Mouse (Mus musculus) neural tube, embryonic 15.5 days (tissue): ENCODE measurements around the gene Babam2. TPM values are rescaled to one million over a fixed set of nuclear protein-coding genes. Genes with fewer than 3 reads are reported as not detected.

Experiments used
- ATAC-seq: fragments of 200-750 bp; cut with Nextera tagmentation; 2 replicates; pipeline ENCODE4 v1.8.0; 2017; ENCODE audit warnings: mild to moderate bottlenecking, moderate TSS enrichment, moderate library complexity; ENCODE audit not compliant: low FRiP score
- H3K27ac ChIP-seq: fragments of 300-500 bp; sonication (generic); replicated peaks from 2 replicates; pipeline ENCODE4 v1.5.1; 2015; ENCODE audit warnings: mild to moderate bottlenecking, inconsistent platforms
- H3K27me3 ChIP-seq: fragments of 300-500 bp; sonication (generic); replicated peaks from 2 replicates; pipeline ENCODE4 v1.6.1; 2015; ENCODE audit warnings: inconsistent platforms
- H3K36me3 ChIP-seq: fragments of 300-500 bp; sonication (generic); 2 replicates; pipeline ENCODE4 v1.6.1; 2015; ENCODE audit warnings: inconsistent platforms
- H3K4me1 ChIP-seq: fragments of 300-500 bp; sonication (generic); 2 replicates; pipeline ENCODE4 v1.6.1; 2015; ENCODE audit warnings: inconsistent platforms
- H3K4me2 ChIP-seq: fragments of 300-500 bp; sonication (generic); 2 replicates; pipeline ENCODE4 v1.6.1; 2015; ENCODE audit warnings: inconsistent platforms, mild to moderate bottlenecking, moderate library complexity
- H3K4me3 ChIP-seq: fragments of 300-500 bp; sonication (generic); replicated peaks from 2 replicates; pipeline ENCODE4 v1.5.1; 2015; ENCODE audit warnings: mild to moderate bottlenecking, inconsistent platforms
- H3K9ac ChIP-seq: fragments of 300-500 bp; sonication (generic); replicated peaks from 2 replicates; pipeline ENCODE4 v1.6.1; 2015; ENCODE audit warnings: mild to moderate bottlenecking, inconsistent platforms
- H3K9me3 ChIP-seq: fragments of 300-500 bp; sonication (generic); replicated peaks from 2 replicates; pipeline ENCODE4 v1.6.1; 2016; ENCODE audit warnings: inconsistent platforms
- WGBS: fragments of 180-500 bp; shearing (Covaris S2); methylation state at CpG from one replicate; pipeline ENCODE4 v1.1.7; 2015; ENCODE audit warnings: mixed read lengths; 5-methylcytosine and 5-hydroxymethylcytosine counted together
- polyA plus RNA-seq: library from polyadenylated mRNA; unstranded; fragments of >200 nt; fragmentation: Nextera tagmentation; extraction: Ambion mirVana; gene quantifications from 2 replicates; pipeline ENCODE4 v1.2.1, GENCODE M21; 2015

The Babam2 gene
- polyA plus RNA-seq, result 54.8 and 61.8 TPM in 2 replicates

DNA sequence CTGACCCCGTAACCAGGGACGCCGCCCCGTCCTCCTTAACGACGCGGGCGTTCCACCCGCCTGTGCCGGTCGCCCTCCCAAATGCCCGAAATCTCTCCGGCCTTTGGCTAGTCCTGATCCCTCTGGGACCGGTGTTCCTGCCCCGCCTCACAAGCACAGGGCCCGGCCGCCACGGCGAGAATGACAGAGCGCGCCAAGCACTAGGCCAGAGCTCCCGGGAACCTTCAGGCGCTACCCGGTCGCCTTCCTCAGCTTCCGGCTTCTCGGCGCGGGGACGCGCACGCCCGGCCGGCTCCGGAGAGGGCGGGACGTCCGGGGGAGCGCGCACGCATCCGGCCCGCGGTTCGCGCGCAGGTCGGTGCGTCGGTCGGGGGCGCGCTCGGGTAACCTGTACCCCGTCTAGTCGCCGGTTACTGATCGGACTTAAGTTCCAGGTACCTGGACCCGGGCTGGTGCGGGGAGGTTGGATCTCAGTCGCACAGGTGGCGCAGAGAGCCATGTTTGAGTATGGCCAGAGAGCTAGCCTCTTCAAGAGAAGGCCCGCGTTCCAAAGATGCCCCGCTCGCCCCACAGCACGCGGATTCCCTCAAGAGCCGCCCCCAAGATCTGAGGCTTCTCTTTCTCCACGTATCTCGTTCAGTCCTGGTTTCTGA, at the start of gene Babam2:
Gene Babam2, plus strand, starts transcription at position 41 of the 653 bp plus-strand sequence.
- WGBS, result under 1% methylated on average over 71 of the region's 71 CpGs
- Histone ChIP-seq H3K4me2 (peak within 1 kb of the TSS; percentile 68), H3K36me3 (no peaks in the 10 kb centered on the region), H3K4me3 (peak within 1 kb of the TSS; percentile 89), H3K27ac (peak within 1 kb of the TSS; percentile 96), H3K9me3 (no peaks in the 10 kb centered on the region), H3K4me1 (peaks cover 14% of the 10 kb centered on the region), H3K27me3 (no peaks in the 10 kb centered on the region), H3K9ac (peak within 1 kb of the TSS; percentile 92)
- ATAC-seq, result peak; percentile 96

DNA sequence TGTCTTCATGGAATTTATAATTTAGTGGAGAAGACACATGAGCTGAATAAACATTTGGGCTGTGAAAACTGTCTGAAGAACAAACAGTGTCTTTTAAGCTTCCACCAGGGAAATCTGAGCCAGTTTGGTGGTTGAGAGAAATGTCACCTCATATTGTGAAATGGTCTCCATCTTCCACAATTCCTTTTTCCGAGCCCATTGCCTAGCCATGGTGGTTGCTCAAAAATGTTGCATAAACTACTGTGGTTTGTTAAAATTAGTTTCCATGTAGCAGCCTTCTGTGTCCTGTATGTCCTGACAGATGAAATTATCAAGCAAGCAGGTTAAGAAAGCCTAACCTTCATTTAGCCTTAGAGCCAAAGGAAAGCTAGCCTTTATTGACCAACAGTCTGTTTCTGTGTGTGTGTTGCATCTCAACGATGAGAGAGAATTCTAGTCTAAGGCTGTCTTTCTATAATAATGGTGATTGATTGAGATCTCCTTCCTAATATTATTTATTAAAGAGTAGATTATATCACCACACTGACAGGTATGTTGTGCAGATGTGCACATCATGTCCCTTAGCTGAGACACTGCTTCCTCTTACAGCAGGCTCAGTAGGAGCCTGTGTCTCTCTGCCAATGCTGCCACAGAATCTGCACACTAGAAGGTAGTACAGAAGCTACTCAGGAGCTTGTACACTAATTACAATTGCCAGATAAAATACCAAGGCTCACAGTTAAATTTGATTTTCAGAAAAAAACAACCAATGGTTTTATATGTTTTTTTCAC, 46.8 kb upstream of the Babam2 start:
- Histone ChIP-seq H3K9ac (no peak overlapping the region), H3K27ac (no peak overlapping the region), H3K27me3 (no peaks in the 10 kb centered on the region), H3K36me3 (0 out of 2 replicates have a peak, but pooled peaks cover 4% of the 10 kb centered on the region), H3K4me2 (no peak overlapping the region), H3K4me1 (no peaks in the 10 kb centered on the region), H3K4me3 (no peak overlapping the region), H3K9me3 (no peaks in the 10 kb centered on the region)
- ATAC-seq, result no peak
- WGBS, result 95% methylated on average over 2 of the region's 2 CpGs

DNA sequence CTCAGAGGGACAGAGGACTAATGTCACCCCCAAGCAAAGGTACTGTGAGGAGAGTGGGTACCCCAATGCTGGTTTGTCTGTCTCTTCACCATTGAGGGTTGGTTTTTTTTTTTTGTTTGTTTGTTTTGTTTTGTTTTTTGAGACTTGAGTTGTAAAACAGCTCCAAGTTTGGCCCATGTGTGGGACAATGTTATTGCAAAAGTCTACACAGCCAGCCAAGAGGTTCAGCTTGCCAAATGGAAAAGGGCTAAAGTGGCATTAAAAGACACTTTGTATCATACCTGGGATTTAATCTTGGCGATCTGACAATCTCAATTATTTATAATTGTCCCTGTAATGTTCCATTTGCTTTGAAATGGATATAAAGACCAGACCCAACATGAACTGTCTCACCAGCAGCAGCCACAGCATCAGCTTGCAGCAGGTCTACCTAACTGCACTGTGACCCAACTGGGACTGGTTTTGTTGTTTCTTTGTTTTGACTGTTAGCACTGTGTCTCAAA, 41.7 kb upstream of the Babam2 start:
- Histone ChIP-seq H3K9ac (no peak overlapping the region), H3K4me3 (no peak overlapping the region), H3K27me3 (no peaks in the 10 kb centered on the region), H3K27ac (no peak overlapping the region), H3K9me3 (no peaks in the 10 kb centered on the region), H3K4me2 (no peak overlapping the region), H3K4me1 (no peaks in the 10 kb centered on the region), H3K36me3 (0 out of 2 replicates have a peak, but pooled peaks cover 4% of the 10 kb centered on the region)
- no peak for ATAC-seq
- 96% methylated on average over 1 of the region's 1 CpGs for WGBS

DNA sequence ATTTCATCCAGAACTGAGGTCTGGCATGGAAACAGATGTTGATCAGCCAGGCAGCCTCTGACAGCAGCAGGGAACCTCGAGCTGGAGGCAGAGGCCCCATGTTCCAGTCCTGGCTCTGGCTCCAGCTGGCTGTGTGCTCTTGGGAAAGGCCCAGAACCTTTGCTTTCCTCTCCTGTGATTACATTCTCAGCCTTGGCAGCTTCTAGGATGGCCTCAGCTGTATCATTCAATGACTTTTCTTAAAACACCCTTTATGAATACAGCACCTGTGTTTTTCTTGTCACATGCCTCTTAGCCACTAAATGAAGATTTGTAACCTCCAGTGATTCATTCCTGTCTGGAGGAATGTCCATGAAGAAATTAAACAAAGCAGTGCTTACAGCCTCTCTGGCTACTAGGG, 31.3 kb upstream of the Babam2 start:
- H3K9ac ChIP-seq, result no peak overlapping the region
- no peaks in the 10 kb centered on the region for H3K27me3 ChIP-seq
- H3K9me3 ChIP-seq, result no peaks in the 10 kb centered on the region
- H3K4me2 ChIP-seq, result no peak overlapping the region
- ATAC-seq, result no peak
- H3K4me1 ChIP-seq, result no peaks in the 10 kb centered on the region
- H3K27ac ChIP-seq, result no peak overlapping the region
- WGBS, result 26% methylated on average over 1 of the region's 1 CpGs
- H3K4me3 ChIP-seq, result no peak overlapping the region
- H3K36me3 ChIP-seq, result no peaks in the 10 kb centered on the region

DNA sequence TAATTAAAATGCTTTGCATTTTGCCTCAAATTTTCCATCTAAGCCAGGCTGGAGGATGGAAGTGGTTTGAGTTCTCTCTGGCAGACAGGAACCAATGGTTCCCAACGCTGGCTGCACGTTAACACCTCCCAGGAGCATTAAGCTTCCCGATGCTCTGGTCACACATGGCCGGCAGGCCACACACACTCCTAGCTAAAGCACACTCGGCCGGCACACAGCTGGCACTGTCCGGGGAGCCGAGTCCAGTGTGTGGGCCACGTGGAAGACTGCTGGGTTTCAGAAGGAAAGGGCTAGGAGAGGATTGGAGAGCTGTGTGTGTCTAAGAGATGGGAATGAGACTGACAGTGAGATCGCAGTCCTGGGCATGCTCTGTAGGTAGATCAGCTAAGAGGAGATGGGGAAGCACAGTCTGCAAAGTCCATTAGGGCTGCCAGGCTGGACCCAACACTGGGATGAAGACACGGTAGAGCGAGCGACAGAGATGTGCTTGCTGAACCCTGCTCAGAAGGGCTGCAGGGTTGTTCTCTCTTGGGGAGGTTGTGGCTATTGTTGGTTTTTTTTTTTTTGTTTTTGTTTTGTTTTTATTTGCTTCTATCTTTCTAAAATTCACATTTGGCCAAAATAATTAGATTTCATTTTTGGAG, 29.0 kb upstream of the Babam2 start:
- no peak for ATAC-seq
- H3K9ac ChIP-seq, result no peak overlapping the region
- H3K27ac ChIP-seq, result no peak overlapping the region
- H3K9me3 ChIP-seq, result no peaks in the 10 kb centered on the region
- H3K27me3 ChIP-seq, result no peaks in the 10 kb centered on the region
- no peak overlapping the region for H3K4me3 ChIP-seq
- H3K4me2 ChIP-seq, result no peak overlapping the region
- WGBS, result 79% methylated on average over 13 of the region's 13 CpGs
- H3K4me1 ChIP-seq, result no peaks in the 10 kb centered on the region
- no peaks in the 10 kb centered on the region for H3K36me3 ChIP-seq

DNA sequence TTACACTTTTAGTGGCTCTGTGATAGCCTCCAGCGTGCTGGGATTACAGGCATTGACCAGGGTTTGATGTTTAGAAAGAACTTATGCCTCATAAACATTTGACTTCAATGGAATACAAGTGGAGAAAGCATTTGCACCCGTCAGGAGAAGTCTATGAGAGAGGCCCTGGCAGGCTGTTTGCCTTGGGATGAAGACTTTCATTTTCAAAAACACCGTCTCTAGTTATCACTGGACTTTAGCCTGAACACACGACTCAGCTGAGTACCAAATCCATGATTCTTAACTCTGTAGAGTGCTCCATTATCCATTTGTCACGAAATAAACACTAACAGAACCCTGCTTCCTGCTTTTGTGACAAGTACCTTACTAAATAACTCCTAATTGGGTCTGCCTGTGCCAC, 27.5 kb upstream of the Babam2 start:
- Histone ChIP-seq H3K27me3 (no peaks in the 10 kb centered on the region), H3K9ac (no peak overlapping the region), H3K4me3 (no peak overlapping the region), H3K36me3 (no peaks in the 10 kb centered on the region), H3K9me3 (no peaks in the 10 kb centered on the region), H3K4me2 (no peak overlapping the region), H3K27ac (no peak overlapping the region), H3K4me1 (no peaks in the 10 kb centered on the region)
- ATAC-seq, result no peak
- 76% methylated on average over 5 of the region's 5 CpGs for WGBS

DNA sequence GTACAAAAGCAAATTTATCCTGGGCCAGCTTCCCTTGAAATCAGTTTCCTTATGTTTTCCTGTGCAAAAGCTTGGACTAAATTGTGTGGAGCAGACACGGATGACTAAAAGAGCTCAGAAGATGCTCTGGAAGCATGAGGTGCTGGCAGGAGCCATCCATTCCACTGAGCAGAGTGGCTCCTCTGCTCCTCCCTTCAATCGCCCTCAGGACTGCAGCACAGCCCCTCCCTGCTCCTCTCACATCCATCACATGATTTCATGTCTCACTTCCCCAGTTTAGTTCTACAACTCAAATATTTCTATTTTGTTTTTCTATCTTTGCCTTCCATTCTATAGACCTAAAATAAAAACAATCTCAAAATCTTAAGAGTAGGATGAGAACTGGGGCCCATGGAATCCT, 26.3 kb upstream of the Babam2 start:
- Histone ChIP-seq H3K27me3 (no peaks in the 10 kb centered on the region), H3K36me3 (no peaks in the 10 kb centered on the region), H3K4me3 (no peak overlapping the region), H3K4me2 (no peak overlapping the region), H3K9me3 (no peaks in the 10 kb centered on the region), H3K4me1 (no peaks in the 10 kb centered on the region), H3K9ac (no peak overlapping the region), H3K27ac (no peak overlapping the region)
- whole genome bisulfite sequencing, result 64% methylated on average over 2 of the region's 2 CpGs
- ATAC-seq, result no peak

DNA sequence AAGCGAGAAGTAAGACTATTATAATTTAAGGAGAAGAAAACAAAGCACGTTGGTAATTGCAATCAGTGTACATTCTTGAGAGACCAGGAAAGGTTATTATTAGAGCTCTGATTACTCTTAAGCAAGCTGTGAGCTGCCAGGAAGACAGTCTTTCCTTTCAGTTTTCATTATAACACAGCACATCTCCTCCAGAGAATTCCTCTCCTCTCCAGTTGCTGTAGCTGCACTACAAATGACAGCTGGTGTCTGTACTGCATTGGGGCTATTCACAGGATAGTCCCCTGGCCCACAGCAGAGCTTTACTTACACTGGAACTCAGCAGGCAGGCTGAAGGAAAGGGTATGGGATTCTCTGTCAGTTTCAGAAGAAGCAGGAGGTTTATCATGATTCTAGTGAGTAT, 24.1 kb upstream of the Babam2 start:
- no peak overlapping the region for H3K9ac ChIP-seq
- no peak overlapping the region for H3K27ac ChIP-seq
- H3K9me3 ChIP-seq, result no peaks in the 10 kb centered on the region
- WGBS, result 79% methylated on average over 2 of the region's 2 CpGs
- H3K4me2 ChIP-seq, result no peak overlapping the region
- no peaks in the 10 kb centered on the region for H3K4me1 ChIP-seq
- no peak overlapping the region for H3K4me3 ChIP-seq
- ATAC-seq, result no peak
- no peaks in the 10 kb centered on the region for H3K36me3 ChIP-seq
- no peaks in the 10 kb centered on the region for H3K27me3 ChIP-seq

DNA sequence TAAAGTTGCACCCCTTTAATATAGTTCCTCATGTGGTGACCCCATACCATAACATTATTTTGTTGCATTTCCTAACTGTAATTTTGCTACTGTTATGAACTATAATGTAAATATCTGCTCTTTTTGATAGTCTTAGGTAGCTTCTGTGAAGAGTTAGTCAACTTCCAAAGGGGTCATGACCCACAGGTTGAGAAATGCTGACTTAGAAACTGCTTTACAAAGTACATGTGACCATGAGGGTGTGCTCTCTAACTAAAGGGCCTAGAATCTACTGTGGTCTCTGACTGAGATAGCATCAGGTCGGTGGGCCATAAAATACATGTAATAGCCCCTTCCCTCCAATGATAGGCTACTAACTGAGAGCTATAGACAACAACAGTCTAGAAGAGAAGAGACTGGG, 19.5 kb upstream of the Babam2 start:
- H3K9ac ChIP-seq, result no peak overlapping the region
- ATAC-seq, result no peak
- no peaks in the 10 kb centered on the region for H3K36me3 ChIP-seq
- H3K4me3 ChIP-seq, result no peak overlapping the region
- no peaks in the 10 kb centered on the region for H3K27me3 ChIP-seq
- no peaks in the 10 kb centered on the region for H3K9me3 ChIP-seq
- WGBS, result 25% methylated on average over 1 of the region's 1 CpGs
- H3K4me2 ChIP-seq, result no peak overlapping the region
- H3K27ac ChIP-seq, result no peak overlapping the region
- no peaks in the 10 kb centered on the region for H3K4me1 ChIP-seq

DNA sequence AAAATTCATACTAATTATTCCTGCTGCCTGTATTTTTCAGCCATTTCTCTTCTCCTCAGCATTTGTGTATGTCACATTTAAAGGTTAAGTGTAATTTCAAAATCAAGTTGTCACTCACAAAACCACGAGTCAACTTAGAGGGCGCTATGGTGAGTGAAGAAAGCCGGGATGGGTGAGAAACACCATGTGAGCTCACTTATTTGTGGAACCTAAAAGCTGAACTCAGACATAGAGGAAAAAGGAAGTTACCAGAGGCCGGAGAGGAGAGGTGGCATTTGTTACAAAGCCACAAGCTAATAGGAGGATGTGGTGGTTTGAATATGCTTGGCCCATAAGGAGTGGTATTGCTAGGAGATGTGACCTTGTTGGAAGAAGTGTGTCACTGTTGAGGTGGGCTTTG, 17.3 kb upstream of the Babam2 start:
- H3K27ac ChIP-seq, result no peak overlapping the region
- 91% methylated on average over 4 of the region's 4 CpGs for WGBS
- no peaks in the 10 kb centered on the region for H3K4me1 ChIP-seq
- H3K36me3 ChIP-seq, result no peaks in the 10 kb centered on the region
- H3K27me3 ChIP-seq, result no peaks in the 10 kb centered on the region
- ATAC-seq, result no peak
- H3K4me2 ChIP-seq, result no peak overlapping the region
- H3K4me3 ChIP-seq, result no peak overlapping the region
- H3K9me3 ChIP-seq, result no peaks in the 10 kb centered on the region
- H3K9ac ChIP-seq, result no peak overlapping the region

DNA sequence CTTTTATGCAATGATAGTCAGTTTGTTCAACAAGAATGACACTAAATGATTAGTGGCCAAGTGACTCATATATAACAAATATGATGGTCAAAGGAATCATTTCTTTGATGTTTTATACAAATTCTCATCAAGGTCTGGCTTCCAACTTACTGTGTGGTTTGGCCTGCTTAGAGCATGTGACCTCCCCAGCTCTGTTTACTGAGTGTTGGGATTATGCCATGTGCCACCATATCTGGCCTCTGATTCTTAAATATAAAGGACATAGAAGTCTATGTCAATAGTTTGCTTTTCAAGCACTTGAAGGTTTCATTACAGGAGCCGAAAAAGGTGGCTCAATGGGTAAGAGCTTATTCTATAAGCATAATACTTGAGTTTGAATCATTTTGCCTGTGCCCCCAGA, 15.2 kb upstream of the Babam2 start:
- 87% methylated on average over 1 of the region's 1 CpGs for WGBS
- H3K9me3 ChIP-seq, result no peaks in the 10 kb centered on the region
- H3K9ac ChIP-seq, result no peak overlapping the region
- H3K4me1 ChIP-seq, result no peaks in the 10 kb centered on the region
- no peaks in the 10 kb centered on the region for H3K27me3 ChIP-seq
- no peak for ATAC-seq
- no peak overlapping the region for H3K27ac ChIP-seq
- no peak overlapping the region for H3K4me2 ChIP-seq
- H3K4me3 ChIP-seq, result no peak overlapping the region
- H3K36me3 ChIP-seq, result no peaks in the 10 kb centered on the region

DNA sequence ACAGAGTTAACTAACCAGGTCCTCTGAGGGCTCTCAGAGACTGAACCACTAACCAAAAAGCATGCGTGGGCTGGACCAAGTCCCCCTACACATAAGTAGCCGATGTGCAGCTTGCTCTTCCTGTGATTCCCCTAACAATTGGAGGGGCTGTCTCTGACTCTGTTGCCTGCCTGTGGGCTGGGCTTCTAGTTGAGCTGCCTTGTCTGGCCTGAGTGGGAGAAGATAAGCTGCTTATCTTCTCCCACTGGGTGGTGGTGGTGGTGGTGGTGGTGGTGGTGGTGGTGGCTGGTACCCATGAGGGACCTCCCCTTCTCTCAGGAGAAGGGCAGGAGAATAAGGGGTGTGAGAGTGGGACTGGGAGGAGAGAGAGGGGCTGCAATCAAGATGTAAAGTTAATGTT, 11.4 kb upstream of the Babam2 start:
- Histone ChIP-seq H3K4me1 (no peaks in the 10 kb centered on the region), H3K4me2 (no peak overlapping the region), H3K36me3 (no peaks in the 10 kb centered on the region), H3K9me3 (no peaks in the 10 kb centered on the region), H3K9ac (no peak overlapping the region), H3K27ac (no peak overlapping the region), H3K27me3 (no peaks in the 10 kb centered on the region), H3K4me3 (no peak overlapping the region)
- no peak for ATAC-seq
- 64% methylated on average over 2 of the region's 2 CpGs for WGBS
